Mouse (Mus musculus) layer of hippocampus, adult 6 months (tissue): ENCODE measurements around the gene Arhgap45. TPM values are rescaled to one million over a fixed set of nuclear protein-coding genes. Genes with fewer than 3 reads are reported as not detected.

ENCODE experiments used
- long read RNA-seq, 2 experiments: library from polyadenylated mRNA; unstranded; transcript quantifications; one replicate each; pipeline ENCODE4 v2.0.0; 2019 to 2020
- polyA plus RNA-seq: library from polyadenylated mRNA; unstranded; fragments of <200 nt; fragmentation: Nextera tagmentation; gene quantifications from 2 replicates; pipeline ENCODE4 v1.2.3, GENCODE M21; 2021

The Arhgap45 gene
- polyA plus RNA-seq: 1.6 and 1.7 TPM in 2 replicates
- long read RNA-seq, experiment 1, partial matches to known transcripts: 2 of 3 reads
- long read RNA-seq, experiment 1, other reads (novel, unspliced or antisense): 0 of 3 reads
- long read RNA-seq, experiment 2, transcript Arhgap45-202 (23 exons, 3,948 nt): major isoform, 5 of 16 reads
- long read RNA-seq, experiment 2, partial matches to known transcripts: 4 of 16 reads
- long read RNA-seq, experiment 2, other reads (novel, unspliced or antisense): 6 of 16 reads

GRCm38 (mm10) chr10:80016511-80016910 lies at the start of gene Arhgap45:
Arhgap45 (plus strand) TSS chr10:80016653.

GRCm38 (mm10) chr10:79970415-79971182 lies 45.9 kb upstream of the Arhgap45 start, which contains the start of gene Grin3b:
Grin3b (plus strand) TSS chr10:79970715.

GRCm38 (mm10) chr10:79984195-79984816 lies 32.1 kb upstream of the Arhgap45 start, which contains the start of gene Tmem259:
Tmem259 (minus strand) TSS chr10:79984330.

GRCm38 (mm10) chr10:79988506-79989271 lies 27.8 kb upstream of the Arhgap45 start, which contains the start of gene Cnn2:
Cnn2 (plus strand) TSS chr10:79988584.

GRCm38 (mm10) chr10:79996272-79997033 lies 20.0 kb upstream of the Arhgap45 start, which contains the start of gene Abca7:
Abca7 (plus strand) TSS chr10:79996494.

GRCm38 (mm10) chr10:80039559-80039979 lies 23.1 kb downstream of the Arhgap45 start, which contains the start of gene Polr2e:
Polr2e (minus strand) TSS chr10:80039795.

GRCm38 (mm10) chr10:80047041-80047565 lies 30.6 kb downstream of the Arhgap45 start, which contains the start of gene Gpx4:
Gpx4 (plus strand) TSS chr10:80047166.

Other genes with a start within 250 kb of the Arhgap45 start
- gene Rnf126, start 249.7 kb upstream of the Arhgap45 start, polyA plus RNA-seq: 7.6 and 10.5 TPM in 2 replicates
- 0.79 and 0.89 TPM in 2 replicates for gene Fstl3, start 239.4 kb upstream of the Arhgap45 start, polyA plus RNA-seq
- gene Prss57, start 225.7 kb upstream of the Arhgap45 start, polyA plus RNA-seq: 1.3 and 1.7 TPM in 2 replicates
- gene Palm, start 223.1 kb upstream of the Arhgap45 start, polyA plus RNA-seq: 67.9 and 93.7 TPM in 2 replicates
- gene Misp, start 195.7 kb upstream of the Arhgap45 start, polyA plus RNA-seq: 0.15 and 0.28 TPM in 2 replicates
- gene Ptbp1, start 162.2 kb upstream of the Arhgap45 start, polyA plus RNA-seq: 17.4 and 20.4 TPM in 2 replicates
- 4.5 and 6.4 TPM in 2 replicates for gene Prtn3, start 142.2 kb upstream of the Arhgap45 start, polyA plus RNA-seq
- 35.4 and 44.1 TPM in 2 replicates for gene Plppr3, start 142.0 kb upstream of the Arhgap45 start, polyA plus RNA-seq
- not detected in 2 replicates for gene Elane, start 130.4 kb upstream of the Arhgap45 start, polyA plus RNA-seq
- not detected in 2 replicates for gene Cfd, start 125.8 kb upstream of the Arhgap45 start, polyA plus RNA-seq
- gene Med16, start 107.7 kb upstream of the Arhgap45 start, polyA plus RNA-seq: 44.2 and 50.2 TPM in 2 replicates
- gene Gm26602, start 105.8 kb upstream of the Arhgap45 start, polyA plus RNA-seq: not detected in 2 replicates
- 4.1 and 4.4 TPM in 2 replicates for gene Kiss1r, start 99.7 kb upstream of the Arhgap45 start, polyA plus RNA-seq
- 232 and 239 TPM in 2 replicates for gene R3hdm4, start 95.4 kb upstream of the Arhgap45 start, polyA plus RNA-seq
- gene Arid3a, start 89.6 kb upstream of the Arhgap45 start, polyA plus RNA-seq: 0.87 and 1.7 TPM in 2 replicates
- 87.4 and 87.9 TPM in 2 replicates for gene Wdr18, start 56.5 kb upstream of the Arhgap45 start, polyA plus RNA-seq
- gene Grin3b, start 45.9 kb upstream of the Arhgap45 start, polyA plus RNA-seq: 0.06 and 0.11 TPM in 2 replicates
- 11.9 and 12.3 TPM in 2 replicates for gene Tmem259, start 32.3 kb upstream of the Arhgap45 start, polyA plus RNA-seq
- gene Cnn2, start 28.1 kb upstream of the Arhgap45 start, polyA plus RNA-seq: 12.4 and 13.3 TPM in 2 replicates
- gene Abca7, start 20.2 kb upstream of the Arhgap45 start, polyA plus RNA-seq: 1.3 and 1.6 TPM in 2 replicates
- gene Polr2e, start 23.1 kb downstream of the Arhgap45 start, polyA plus RNA-seq: 232 and 241 TPM in 2 replicates
- 945 and 1,045 TPM in 2 replicates for gene Gpx4, start 30.5 kb downstream of the Arhgap45 start, polyA plus RNA-seq
- gene Sbno2, start 88.9 kb downstream of the Arhgap45 start, polyA plus RNA-seq: 2.8 and 3.1 TPM in 2 replicates
- gene Stk11, start 99.2 kb downstream of the Arhgap45 start, polyA plus RNA-seq: 16.5 and 18.4 TPM in 2 replicates
- 943 and 1,004 TPM in 2 replicates for gene Atp5d, start 122.0 kb downstream of the Arhgap45 start, polyA plus RNA-seq
- 55.5 and 72.9 TPM in 2 replicates for gene Cbarp, start 124.2 kb downstream of the Arhgap45 start, polyA plus RNA-seq
- gene Midn, start 131.6 kb downstream of the Arhgap45 start, polyA plus RNA-seq: 8.3 and 11.7 TPM in 2 replicates
- 162 and 186 TPM in 2 replicates for gene Cirbp, start 149.3 kb downstream of the Arhgap45 start, polyA plus RNA-seq
- gene 1600002K03Rik, start 156.3 kb downstream of the Arhgap45 start, polyA plus RNA-seq: 10.6 and 11.0 TPM in 2 replicates
- gene Efna2, start 162.8 kb downstream of the Arhgap45 start, polyA plus RNA-seq: 7.4 and 8.6 TPM in 2 replicates
- 22.1 and 23.6 TPM in 2 replicates for gene Mum1, start 209.8 kb downstream of the Arhgap45 start, polyA plus RNA-seq
- gene Ndufs7, start 232.5 kb downstream of the Arhgap45 start, polyA plus RNA-seq: 865 and 922 TPM in 2 replicates
- gene Gamt, start 244.4 kb downstream of the Arhgap45 start, polyA plus RNA-seq: 51.8 and 54.3 TPM in 2 replicates
- 3.0 and 3.1 TPM in 2 replicates for gene Dazap1, start 244.8 kb downstream of the Arhgap45 start, polyA plus RNA-seq